Mouse (Mus musculus): ENCODE results near the gene Gm11127.
"Not testable (repeated sequence)": the region's sequence is repeated elsewhere in the genome, so short reads cannot be mapped to it uniquely, and the experiment has no call there.

The Gm11127 gene

DNA sequence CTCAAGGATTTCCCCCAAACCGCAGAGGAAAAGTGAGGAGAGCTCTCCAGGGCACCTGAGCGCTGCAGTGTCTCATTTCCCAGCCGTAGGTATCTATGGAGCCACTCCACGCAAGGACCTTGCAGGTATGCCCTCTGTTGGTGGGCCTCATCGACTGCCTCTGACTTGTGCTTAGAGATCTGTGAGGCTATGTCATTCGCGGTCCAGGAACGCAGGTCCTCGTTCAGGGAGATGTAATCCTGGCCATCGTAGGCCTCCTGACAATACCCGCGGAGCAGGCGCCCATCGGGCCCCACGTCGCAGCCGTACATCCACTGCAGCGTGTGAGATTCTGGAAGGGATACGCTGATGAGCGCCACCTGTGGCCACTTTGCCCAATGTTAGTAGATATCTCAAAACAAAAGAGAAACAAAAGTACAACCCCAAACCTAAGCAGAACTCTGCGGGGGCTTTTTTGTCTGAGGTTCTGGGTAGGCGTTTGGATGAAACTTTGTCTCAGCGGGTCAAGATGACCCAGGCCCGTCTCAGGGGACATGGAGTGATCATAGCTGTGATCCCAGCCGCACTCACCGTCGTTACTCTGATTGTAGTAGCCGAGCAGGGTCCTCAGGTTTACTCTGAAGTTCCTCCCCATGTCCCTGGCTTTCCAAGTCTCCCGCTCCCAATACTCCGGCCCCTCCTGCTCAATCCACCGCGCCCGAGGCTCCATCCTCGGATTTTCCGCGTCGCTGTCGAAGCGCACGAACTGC is 26.4 kb downstream of the Gm11127 start:
- CTCF ChIA-PET = not testable (repeated sequence)

DNA sequence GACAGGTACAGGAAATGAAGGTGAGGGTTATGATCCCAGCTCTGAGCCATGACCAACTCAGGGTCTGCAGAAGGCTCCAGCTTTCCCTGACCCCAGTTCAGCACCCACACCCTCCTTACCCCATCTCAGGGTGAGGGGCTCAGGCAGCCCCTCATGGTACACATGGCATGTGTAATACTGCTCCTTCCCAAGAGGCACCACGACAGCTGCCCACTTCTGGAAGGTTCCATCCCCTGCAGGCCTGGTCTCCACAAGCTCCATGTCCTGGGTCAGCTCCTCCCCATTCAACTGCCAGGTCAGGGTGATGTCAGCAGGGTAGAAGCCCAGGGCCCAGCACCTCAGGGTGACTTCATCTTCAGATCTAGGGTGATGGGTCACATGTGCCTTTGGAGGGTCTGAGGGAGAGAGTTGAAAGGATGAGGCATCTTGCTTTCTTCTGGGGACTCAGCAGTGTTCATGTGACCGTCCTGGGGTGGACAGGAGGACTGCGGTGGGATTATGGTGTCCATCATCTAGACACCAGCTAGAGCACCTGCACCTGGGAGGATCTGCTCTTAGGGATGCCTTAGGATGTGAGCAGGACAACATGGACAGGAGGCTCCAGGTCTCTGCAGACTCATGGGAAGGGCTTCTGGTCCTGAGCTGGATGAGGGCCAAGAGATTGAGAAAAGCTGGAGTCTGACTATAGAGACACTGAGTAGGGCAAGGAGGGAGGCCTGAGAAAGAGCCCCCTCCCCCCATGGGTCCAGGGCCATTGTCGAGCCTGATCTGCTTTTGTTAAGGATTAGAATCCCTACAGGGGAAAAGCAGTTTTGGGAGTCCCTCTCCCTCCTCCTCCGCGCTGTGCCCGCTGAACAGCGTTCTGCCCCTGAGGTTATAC is 27.2 kb downstream of the Gm11127 start:
- CTCF ChIA-PET = interaction anchor here (1.8 kb wide), 1 partner anchor 34 kb away, joined by 5 read pairs; no protein-coding TSS in a partner anchor

DNA sequence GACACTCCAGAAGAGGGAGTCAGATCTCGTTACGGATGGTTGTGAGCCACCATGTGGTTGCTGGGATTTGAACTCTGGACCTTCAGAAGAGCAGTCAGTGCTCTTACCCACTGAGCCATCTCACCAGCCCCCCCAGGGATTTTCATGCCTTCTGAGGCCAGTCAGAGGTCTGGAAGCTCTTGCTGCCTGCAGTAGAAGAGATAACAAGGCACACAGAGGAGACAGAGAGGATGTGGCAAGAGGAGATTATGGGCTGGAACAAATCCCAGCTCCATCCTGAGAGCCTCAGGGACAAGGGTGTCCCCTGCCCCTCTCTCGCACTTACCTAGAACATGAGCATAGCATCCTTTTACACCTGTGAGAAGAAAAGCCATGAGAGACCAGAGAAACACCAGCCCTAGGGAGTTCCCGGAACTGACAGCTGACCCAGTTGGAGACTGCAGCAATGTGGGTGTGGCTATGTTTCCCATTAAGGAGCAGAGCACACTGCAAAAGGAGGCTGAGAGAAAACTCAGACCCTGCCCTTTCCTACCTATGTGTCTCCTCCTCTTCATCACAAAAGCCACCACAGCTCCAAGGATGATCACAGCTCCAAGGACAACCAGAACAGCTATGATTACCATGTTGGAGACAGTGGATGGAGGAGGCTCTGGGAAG is 28.0 kb downstream of the Gm11127 start:
- CTCF ChIA-PET = interaction anchor here (1.8 kb wide), 1 partner anchor 33 kb away, joined by 5 read pairs; no protein-coding TSS in a partner anchor

DNA sequence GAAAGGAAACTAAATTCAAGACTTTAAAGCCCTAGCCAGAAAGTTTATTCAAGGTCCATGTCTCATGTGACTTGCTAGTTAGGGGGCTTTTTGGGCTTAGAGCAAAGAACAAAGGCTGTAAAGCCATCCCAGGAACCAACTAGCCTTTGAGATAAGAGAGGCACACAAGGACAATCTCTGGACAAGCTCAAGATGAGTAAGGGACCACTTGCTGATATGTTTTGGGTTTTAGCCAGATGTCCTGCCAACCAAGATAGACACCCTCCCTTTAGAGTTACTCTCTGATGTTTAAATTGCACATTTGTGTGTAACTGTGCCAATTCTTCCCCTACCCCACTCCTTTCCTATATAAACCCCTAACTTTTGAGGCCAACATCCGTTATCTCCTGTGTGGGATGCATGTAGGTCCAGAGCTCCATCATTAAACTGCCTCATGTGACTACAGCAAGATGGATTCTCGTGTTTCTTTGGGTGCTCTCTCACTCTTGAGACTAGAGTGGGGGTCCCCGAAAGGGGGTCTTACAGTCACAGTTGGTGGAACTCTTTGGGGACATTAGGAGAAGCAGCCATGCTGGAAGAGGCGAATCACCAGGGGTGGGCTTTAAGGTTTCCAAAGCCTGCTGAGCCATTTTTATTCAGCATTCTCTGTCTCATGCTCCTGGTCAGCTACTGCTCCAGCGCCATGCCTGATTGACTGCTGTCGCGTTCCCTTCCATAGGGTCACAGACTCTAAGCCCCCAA is 29.1 kb downstream of the Gm11127 start:
- CTCF ChIA-PET = interaction anchor here (1.8 kb wide), 1 partner anchor 32 kb away, joined by 5 read pairs; no protein-coding TSS in a partner anchor

DNA sequence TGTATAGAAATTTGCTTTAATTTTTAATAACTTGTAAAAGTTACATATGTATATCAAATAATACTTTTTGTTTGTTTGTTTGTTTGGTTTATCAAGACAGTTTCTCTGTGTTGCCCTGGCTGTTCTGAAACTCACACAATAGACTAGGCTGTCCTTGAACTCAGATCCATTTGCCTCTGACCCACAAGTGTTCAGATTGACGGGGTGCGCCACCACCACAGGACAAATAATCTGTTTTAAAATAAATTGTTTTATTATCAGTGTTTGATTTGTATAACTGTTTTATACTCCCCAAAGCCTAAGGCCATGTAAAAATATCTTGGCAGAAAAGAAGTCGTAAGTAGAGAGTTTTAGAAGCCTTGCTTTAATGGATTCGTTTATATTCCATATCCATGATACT is 30.5 kb downstream of the Gm11127 start:
- CTCF ChIA-PET = no interaction called here

DNA sequence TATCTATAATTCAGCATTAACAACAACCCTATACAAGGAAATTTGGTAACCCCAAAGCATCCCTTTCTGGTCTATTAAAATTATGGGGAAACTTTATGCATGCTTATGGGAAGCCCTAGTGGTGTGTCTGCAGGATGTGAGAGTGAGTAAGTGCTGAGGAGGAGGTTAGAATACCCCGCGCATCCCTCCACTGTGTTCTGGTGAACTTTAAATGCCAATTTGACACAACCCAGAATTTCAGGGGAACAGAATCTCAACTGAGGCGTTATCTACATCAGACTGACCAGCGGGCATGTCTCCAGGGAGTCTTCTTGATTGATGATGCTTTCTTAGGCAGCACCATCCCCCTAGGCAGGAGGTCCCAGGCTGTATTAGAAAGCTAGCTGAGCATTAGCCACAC is 32.3 kb downstream of the Gm11127 start:
- CTCF ChIA-PET = interaction anchor here (0.6 kb wide), 1 partner anchor 87 kb away, joined by 5 read pairs; no protein-coding TSS in a partner anchor

DNA sequence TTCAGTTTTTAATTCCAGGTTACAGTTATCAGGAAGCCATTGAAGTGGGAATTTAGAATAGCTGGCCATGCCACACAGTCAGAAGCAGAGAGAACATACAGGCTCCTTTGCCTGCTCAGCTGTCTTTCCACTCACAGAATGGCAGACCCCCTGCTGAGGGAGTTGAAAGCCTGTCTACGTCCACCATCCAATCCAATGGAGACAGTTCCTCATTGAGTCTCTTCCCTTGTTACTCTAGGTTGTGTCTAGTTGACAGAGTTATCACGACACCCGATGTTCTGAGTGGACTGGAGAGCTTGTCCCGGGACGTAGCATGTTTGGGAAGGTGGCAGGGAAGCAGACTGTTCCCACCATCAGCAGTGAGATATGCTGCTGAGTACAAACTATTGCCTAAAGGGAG is 33.0 kb downstream of the Gm11127 start:
- CTCF ChIA-PET = no interaction called here

DNA sequence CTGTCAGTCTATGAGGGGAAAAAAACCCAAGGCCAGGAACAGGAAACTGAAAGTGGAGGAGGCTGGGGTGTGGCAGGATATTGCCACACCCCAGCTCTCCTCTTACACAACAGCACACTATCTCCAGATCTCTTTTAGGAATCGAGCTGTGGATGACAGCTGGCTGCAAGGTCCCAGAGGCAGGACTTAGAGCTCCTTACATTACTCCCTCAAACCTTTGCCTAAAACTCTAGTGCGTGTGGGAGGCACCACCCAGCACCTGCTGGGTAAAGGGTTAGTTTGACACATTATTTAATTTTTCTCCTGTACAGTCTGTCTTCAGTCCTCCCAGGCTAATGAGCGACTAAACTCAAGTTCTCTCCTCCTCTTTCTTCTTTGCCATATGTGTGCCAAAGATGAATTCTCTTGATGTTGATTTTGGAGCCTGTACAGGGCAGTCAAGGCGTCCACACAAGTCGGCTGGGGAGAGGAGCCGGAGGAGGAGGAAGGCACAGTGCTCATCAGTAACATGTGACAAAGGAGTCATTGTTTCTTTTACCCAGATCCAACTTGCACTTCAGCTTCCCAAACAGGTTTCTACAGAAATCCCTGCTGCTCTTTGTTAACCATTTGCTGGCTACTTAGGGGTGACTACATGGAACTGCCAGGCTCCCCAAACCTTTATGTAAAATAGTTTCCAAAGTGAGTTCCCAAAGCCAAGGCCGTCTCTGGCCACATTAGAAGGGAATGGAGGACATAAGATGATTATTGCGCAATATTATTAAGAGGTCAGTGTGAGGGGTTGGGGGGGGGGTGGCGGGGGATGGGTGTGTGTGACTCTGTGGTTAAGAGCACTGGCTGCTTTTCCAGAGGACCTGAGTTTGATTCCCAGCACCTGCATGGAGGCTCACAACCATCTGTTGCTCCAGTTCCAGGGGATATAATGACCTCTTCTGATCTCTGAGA is 34.2 kb downstream of the Gm11127 start:
- CTCF ChIA-PET = no interaction called here

DNA sequence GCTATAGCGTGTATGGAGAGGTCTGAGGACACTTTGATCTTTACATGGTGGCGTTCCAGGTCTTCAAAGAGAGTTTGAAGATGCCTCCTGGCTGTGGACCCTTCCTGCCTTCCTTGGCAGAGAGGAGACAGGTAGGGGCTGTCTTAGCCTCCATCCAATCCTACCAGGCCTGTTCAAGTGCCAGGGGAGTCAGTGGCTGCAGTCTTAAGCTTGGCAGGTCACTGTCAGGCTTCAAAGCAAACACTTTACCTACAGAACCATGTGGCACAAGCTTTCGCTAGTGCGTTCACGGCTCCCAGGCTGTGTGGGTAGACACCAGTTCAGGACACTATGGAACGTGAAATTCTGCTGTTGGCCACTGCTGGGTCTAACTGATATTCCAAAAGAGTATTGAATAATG is 35.2 kb downstream of the Gm11127 start:
- CTCF ChIA-PET = no interaction called here

DNA sequence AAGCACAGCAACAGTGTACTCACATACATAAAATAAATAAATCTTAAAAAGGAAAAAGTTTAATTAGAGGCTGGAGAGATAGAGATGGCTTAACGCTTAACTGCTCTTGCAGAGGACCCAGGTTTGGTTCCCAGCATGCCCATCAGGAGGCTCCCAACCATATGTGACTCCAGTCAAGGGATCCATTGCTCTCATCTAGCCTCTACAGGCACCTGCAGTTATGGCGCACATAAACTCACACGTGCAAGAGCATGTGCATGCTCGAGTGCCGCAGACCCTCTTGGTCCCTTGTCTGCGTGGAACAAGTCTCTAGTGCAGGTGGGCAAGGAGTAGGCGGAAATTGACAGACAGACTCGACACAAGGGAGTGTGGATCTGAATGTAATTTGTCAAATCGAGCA is 36.1 kb downstream of the Gm11127 start:
- CTCF ChIA-PET = interaction anchor here (0.9 kb wide), 1 partner anchor 19 kb away, joined by 4 read pairs; no protein-coding TSS in a partner anchor

DNA sequence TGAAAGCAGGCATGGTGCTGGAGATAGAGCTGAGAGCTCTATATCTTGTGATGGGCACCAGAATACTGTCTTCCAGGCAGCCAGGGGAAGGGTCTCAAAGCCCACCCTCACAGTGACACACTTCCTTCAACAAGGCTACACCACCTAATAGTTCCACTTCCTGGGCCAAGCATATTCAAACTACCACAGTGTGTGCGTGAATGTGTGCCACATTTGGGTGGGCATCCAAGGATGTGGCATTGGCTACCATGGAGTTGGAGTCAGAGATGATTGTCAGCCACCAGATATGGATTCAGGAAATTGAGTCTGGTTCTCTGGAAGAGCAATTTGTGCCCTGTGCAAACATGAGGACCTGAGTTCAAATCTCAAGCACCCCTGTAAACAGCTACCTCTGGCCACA is 36.9 kb downstream of the Gm11127 start:
- CTCF ChIA-PET = interaction anchor here (0.9 kb wide), 1 partner anchor 19 kb away, joined by 4 read pairs; no protein-coding TSS in a partner anchor

DNA sequence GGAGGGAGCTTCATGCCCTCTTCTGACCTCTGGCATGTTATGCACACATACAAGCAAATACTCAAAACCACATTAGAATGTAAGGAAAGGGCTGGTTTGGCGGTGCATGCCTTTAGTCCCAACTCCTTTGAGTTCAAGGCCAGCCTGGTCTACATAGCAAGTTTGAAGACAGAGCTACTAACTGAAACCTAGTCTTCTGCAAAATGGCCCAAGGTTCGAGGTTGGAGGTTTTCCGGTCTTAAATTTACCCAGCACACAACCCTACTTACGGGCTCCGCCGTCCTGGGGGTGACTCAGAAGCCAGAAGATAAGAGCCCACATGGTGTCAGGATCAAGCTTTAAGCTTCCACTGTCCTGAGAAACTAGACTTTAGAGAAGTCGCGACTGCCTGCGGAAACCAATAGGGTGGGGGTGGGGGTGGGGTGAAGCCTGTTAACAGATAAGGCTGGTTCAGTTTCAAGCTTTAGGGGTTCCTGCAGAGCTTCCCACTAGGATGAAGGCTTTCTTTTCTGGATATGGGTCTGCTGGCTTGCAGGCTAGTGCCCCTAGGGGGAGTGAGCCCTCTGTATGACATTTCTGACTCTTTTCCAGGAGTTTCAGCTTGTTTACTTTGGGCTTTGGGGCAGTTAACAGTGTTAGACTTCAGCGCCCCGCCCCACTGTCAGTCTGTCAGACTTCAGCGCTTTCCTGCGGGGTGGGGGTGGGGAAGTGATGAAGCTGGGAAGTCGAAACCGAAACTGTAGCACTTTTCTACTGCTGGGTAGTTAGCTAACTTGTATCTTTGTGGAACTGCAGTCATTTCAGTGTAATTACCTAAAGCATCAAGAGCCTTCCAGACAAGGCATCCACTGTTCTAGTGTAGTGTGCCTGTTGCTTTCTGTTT is 37.7 kb downstream of the Gm11127 start, which contains the start of gene H2-T24:
Gene H2-T24, minus strand, starts transcription at position 370 of the 883 bp plus-strand sequence.
- CTCF ChIA-PET = interaction anchor here (0.5 to 0.7 kb wide), 2 partner anchors 17 to 385 kb away, joined by 3 to 10 read pairs; no protein-coding TSS in a partner anchor

DNA sequence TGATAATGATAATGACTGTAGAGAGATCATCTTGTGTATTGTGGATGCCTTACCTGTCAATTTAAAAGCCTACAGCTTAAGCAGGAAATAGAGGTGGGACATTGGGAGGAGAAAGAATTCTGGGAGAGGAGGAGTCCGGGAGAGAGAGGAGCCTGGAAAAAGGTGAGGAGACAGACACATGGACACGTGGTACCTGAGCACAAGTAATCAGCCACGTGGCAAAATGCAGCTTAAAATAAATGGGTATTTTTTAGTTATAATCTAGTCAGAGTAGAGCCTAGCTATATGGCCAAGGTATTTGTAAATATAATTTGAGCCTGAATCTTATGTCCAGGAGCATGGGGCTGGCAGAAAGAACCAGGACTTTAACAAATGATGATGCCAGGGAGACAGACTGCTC is 38.7 kb downstream of the Gm11127 start:
- CTCF ChIA-PET = no interaction called here

DNA sequence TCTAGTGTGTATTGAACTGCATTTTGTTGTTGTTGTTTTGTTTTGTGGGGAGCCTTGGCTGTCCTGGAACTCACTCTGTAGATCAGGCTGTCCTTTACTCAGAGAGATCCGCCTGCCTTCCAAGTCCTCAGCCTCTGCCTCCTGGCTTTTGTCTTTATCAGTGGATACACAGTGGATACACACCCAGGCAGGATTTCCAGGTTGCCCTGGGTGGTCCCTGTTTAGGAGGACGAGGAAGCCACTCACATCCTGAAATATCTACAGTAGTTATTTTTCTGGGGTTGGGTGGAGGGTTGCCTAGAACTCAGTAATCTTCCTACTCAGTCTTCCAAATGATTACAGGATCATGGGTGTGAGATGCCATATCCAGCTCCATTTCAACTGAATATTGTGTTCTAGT is 39.2 kb downstream of the Gm11127 start:
- CTCF ChIA-PET = no interaction called here

DNA sequence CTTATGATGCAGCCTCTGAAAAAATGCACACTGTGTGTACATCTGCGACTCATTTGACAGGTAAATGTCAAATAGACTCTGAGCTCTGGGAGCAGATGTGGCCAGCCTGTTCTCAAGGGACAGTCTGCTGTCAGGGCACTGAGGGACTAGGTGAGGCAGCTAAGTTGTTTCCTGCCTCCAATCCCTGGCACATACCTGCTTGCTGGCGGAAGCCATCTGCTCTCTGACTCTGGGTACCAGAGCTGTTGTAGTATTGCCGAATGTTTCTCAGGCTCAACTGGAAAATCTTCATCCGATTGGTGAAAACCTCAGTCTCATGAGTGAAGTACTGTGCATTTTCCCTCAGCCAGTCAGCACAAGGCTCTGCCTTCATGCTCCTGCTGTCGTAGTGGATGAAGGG is 41.1 kb downstream of the Gm11127 start:
- CTCF ChIA-PET = no interaction called here

DNA sequence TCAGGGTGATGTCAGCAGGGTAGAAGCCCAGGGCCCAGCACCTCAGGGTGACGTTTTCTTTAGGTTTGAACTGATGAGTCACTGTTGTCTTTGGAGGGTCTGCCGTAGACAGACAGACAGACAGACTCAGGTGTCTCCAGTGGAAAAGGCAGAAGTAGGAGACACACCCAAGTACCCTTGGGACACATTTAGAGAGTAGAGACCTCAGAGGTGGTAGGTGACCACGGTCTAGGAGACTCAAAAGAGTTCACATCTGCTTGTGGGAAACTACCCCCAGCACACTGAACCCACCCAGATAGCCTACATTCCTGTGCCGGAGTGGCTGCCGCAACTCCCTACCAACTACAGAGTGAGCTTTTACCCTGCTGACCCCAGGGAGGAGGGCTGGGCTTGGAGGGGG is 43.2 kb downstream of the Gm11127 start:
- CTCF ChIA-PET = no interaction called here
